Mouse (Mus musculus) megakaryocyte, embryonic 14.5 days (primary cell): ENCODE measurements at regions not wholly inside any gene's neighbourhood (a gene's known extent, or its start where the extent isn't known, plus 50 kb on each side); places are given as distances from the start of the nearest gene placed in this dataset.

Experiments used
- FLI1 ChIP-seq: IDR thresholded peaks from 2 replicates; pipeline ENCODE4 v1.6.1; 2012; ENCODE audit warnings: low read length, inconsistent platforms, mixed read lengths
- GATA1 ChIP-seq: IDR thresholded peaks from 3 replicates; pipeline ENCODE4 v1.6.1; 2012; ENCODE audit warnings: mixed read lengths, low read length, inconsistent platforms, borderline replicate concordance

GRCm38 (mm10) chr9:89449656-89450055 lies 173.3 kb downstream of the Minar1 start:
- TF ChIP-seq GATA1 (no peak), FLI1 (no peak)
